Mouse (Mus musculus): ENCODE measurements around the gene Serpina3i. TPM values are rescaled to one million over a fixed set of nuclear protein-coding genes. Genes with fewer than 3 reads are reported as not detected.

Gene Serpina3i
- polyA plus RNA-seq, 1 experiment from 2014 or later: 0.59 TPM

DNA sequence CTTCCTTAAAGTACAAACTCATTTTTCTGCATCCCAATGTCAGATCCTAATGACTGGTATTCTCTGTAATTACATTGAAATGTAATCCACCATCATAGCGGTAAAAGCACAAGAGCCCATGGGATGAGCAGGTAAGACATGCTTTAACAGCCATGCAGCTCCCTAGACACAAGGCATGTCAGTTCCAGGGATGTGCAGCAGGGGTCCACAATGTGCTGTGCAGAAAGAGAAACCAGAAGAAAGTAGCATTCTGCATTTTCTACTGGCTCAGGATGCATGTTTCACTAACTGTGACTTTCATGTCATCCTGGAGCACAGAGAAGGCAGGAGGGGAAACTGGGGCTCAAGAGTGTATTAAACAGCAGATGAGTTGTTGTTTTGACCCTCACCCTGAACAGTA, 17.8 kb upstream of the Serpina3i start:
- H3K27me3 ChIP-seq: no peaks in the 10 kb centered on the region
- in situ Hi-C loops (cut with MboI; ENCODE audit: low pct_unique_long_range_greater_than_20kb): loop anchor here (10.0 kb wide), 1 partner anchor 170 kb away; no protein-coding TSS in a partner anchor
- CTCF ChIA-PET: interaction anchor here (1.2 kb wide), 1 partner anchor 173 kb away, joined by 3 read pairs; no protein-coding TSS in a partner anchor
- DNase-seq (ENCODE audit: low read depth, low spot score) (no peak), ATAC-seq (no peak)
- POLR2A ChIA-PET: no interaction called here
- TF ChIP-seq CTCF (IDR thresholded peaks at IDR 0.05): peak; percentile 45

DNA sequence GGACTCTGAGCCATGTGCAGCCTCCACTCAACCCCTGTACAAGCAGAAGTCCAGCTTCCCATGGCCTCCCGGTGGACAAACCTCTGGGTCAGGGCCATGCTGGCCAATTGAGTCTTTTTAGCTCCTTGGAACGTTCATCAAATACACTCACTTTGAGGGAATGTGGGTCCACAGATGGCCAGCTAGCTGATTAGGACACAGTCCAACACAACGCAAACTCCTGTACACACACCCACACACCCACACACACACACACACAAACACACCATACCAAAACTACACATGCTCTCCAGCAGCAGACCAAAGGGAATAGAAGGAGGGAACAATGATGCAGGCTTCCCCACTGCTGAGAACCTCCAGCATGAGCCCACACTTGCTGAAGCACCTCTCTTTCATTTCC, 17.3 kb upstream of the Serpina3i start:
- POLR2A ChIA-PET: no interaction called here
- no peak for TF ChIP-seq CTCF (IDR thresholded peaks at IDR 0.05)
- CTCF ChIA-PET: interaction anchor here (1.2 kb wide), 1 partner anchor 173 kb away, joined by 3 read pairs; no protein-coding TSS in a partner anchor
- H3K27me3 ChIP-seq: no peaks in the 10 kb centered on the region
- DNase-seq (ENCODE audit: low read depth, low spot score) (no peak), ATAC-seq (no peak)
- in situ Hi-C loops (cut with MboI; ENCODE audit: low pct_unique_long_range_greater_than_20kb): loop anchor here (10.0 kb wide), 1 partner anchor 169 kb away; no protein-coding TSS in a partner anchor

DNA sequence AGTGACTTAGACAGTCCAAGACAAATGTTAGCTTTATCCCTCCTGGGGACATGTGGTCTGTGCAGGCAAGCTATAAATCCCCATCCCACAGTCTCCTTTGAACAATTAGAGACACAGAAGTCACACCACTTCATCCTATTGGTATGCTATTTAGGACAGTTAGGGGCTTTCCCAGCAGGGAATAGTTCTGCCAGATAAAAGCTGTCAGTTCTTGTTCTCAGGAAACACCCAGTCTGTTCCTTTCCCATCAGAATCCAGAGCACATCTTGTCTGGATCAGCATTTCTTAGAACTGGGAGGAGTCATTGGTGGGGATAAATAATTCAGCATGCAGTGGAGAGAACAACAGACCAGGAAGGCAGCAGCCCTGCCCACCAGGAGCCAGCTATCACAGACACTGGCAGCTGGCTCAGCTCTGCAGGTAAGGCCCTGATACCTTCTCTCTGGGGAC, 15.3 kb upstream of the Serpina3i start:
- no peaks in the 10 kb centered on the region for H3K27me3 ChIP-seq
- in situ Hi-C loops (cut with MboI; ENCODE audit: low pct_unique_long_range_greater_than_20kb): loop anchor here (10.0 kb wide), 1 partner anchor 167 kb away; no protein-coding TSS in a partner anchor
- ChIA-PET CTCF (no interaction called here), POLR2A (no interaction called here)
- no peak for TF ChIP-seq CTCF (IDR thresholded peaks at IDR 0.05)
- no peak for DNase-seq (ENCODE audit: low read depth, low spot score)
- peak; percentile 35 for ATAC-seq

DNA sequence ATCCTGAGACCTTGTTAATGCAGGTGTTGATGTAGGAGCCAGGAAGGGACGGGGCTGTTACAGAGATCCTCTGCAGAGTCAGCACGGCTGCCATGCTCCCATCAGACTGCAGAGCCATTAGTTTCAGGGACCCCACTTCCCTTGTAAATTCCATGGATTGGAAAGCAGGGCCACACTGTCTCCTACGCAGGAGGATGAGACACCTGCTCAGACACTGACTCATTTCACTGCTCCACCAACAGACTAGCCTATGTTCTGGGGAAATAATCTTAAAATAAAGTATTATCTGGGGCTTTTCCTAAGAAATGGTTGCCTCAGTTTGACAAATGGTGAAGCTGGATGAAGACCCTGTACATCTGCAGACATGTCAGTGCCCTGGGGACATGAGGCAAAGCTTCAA, 14.7 kb upstream of the Serpina3i start:
- no peak for TF ChIP-seq CTCF (IDR thresholded peaks at IDR 0.05)
- DNase-seq (ENCODE audit: low read depth, low spot score): no peak
- no peaks in the 10 kb centered on the region for H3K27me3 ChIP-seq
- ATAC-seq: no peak
- POLR2A ChIA-PET: no interaction called here
- CTCF ChIA-PET: no interaction called here
- in situ Hi-C loops (cut with MboI; ENCODE audit: low pct_unique_long_range_greater_than_20kb): loop anchor here (10.0 kb wide), 1 partner anchor 167 kb away; no protein-coding TSS in a partner anchor

DNA sequence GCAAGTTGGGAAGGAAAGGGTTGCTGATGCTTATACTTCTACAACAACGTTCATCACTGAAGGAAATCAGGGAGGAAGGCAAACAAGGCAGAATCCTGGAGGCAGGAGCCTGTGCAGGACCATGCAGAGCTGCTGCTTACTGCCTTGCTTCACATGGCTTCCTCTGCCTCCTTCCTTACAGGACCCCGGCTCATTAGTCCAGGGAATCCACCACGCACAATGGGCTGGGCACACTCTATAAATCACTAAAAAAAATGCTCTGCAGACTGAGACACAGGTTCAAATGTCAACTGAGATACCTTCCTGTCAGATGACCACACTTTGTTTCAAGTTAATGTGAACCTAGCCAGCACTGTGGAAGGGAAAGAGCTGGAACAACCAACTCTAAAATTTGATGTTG, 1.9 kb upstream of the Serpina3i start:
- TF ChIP-seq CTCF (IDR thresholded peaks at IDR 0.05): no peak
- ChIA-PET CTCF (interaction anchor here (1.1 kb wide), 1 partner anchor 13 kb away, joined by 3 read pairs; no protein-coding TSS in a partner anchor), POLR2A (interaction anchor here (0.6 kb wide), 1 partner anchor 939 kb away, joined by 3 read pairs; no protein-coding TSS in a partner anchor)
- no peak for ATAC-seq
- in situ Hi-C loops (cut with MboI; ENCODE audit: low pct_unique_long_range_greater_than_20kb): no loop called here
- DNase-seq (ENCODE audit: low read depth, low spot score): no peak
- no peaks in the 10 kb centered on the region for H3K27me3 ChIP-seq

DNA sequence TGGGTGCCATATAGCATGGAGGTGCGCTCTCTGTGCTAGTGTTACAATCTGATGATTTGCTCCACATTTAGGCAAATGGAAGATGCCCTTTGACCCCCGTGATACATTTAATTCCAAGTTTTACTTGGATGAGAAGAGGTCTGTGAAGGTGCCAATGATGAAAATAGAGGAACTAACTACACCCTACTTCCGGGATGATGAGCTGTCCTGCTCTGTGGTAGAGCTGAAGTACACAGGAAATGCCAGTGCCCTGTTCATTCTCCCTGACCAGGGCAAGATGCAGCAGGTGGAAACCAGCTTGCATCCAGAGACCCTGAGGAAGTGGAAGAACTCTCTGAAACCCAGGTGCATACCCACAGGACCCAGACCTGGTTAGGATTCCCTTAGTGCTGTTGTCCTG, 3.5 kb downstream of the Serpina3i start:
- DNase-seq (ENCODE audit: low read depth, low spot score) (no peak), ATAC-seq (no peak)
- H3K27me3 ChIP-seq: no peaks in the 10 kb centered on the region
- TF ChIP-seq CTCF (IDR thresholded peaks at IDR 0.05): no peak
- CTCF ChIA-PET: no interaction called here
- in situ Hi-C loops (cut with MboI; ENCODE audit: low pct_unique_long_range_greater_than_20kb): no loop called here
- POLR2A ChIA-PET: no interaction called here

DNA sequence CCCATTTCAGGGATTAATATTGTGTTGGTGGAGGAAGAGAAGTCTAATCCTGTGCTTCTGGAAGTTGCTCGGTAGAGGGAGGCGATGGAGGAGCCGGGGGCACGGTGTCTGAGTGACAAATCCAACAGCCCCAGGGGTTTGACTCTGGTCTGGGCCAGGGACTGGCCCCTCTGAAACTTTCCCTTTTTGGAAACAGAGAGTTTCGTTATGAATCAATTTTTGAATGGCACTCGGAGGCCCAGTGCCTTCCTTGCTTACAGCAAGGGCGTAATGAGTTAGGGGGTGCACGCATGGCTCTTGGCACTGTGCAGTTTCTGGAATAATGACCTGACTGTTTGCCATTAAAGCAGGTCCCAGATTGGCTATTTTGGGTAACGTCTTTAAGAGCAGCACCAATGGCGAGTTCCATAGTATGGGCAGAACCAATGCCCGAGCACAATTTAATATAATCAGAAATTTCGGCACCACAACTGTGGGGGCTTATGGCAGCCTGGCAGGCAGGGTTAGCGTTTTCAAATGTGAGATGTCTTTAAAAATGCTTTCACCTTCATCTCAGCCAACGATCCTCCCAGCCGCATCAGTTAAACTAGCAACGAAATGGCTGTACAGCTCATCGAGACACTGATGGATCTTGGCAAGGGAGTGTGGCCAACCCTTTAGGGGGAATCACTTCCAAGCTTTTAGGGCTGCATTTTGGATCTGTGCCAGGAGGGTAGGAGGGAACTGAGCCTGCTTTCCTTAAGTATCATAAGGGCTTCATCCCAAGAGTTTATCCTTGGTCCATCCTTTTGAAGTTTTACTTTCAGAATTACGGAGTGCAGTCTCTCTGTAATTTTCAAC, 15.5 kb downstream of the Serpina3i start:
- in situ Hi-C loops (cut with MboI; ENCODE audit: low pct_unique_long_range_greater_than_20kb): no loop called here
- no peak for TF ChIP-seq CTCF (IDR thresholded peaks at IDR 0.05)
- DNase-seq (ENCODE audit: low read depth, low spot score) (no peak), ATAC-seq (no peak)
- ChIA-PET POLR2A (no interaction called here), CTCF (no interaction called here)
- no peaks in the 10 kb centered on the region for H3K27me3 ChIP-seq

DNA sequence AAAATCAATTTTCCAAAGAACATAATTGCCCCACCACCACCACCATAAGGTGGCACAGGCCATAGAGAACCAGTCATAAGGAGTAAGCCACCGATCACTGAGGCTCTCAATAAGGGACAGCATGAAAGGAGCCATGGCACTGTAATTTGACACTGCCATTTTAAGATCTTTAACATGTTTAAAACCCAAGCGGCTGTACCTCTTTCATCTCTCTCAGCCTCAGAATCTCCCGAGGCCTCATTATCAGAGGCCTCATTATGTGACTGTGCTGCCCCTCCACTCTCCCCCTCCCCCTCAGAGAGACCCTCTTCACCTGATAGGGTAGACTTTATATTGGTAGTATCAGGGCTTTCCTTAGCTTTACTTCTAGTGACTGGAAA, 16.1 kb downstream of the Serpina3i start:
- in situ Hi-C loops (cut with MboI; ENCODE audit: low pct_unique_long_range_greater_than_20kb): no loop called here
- ATAC-seq (no peak), DNase-seq (ENCODE audit: low read depth, low spot score) (no peak)
- ChIA-PET CTCF (no interaction called here), POLR2A (no interaction called here)
- no peaks in the 10 kb centered on the region for H3K27me3 ChIP-seq
- no peak for TF ChIP-seq CTCF (IDR thresholded peaks at IDR 0.05)

DNA sequence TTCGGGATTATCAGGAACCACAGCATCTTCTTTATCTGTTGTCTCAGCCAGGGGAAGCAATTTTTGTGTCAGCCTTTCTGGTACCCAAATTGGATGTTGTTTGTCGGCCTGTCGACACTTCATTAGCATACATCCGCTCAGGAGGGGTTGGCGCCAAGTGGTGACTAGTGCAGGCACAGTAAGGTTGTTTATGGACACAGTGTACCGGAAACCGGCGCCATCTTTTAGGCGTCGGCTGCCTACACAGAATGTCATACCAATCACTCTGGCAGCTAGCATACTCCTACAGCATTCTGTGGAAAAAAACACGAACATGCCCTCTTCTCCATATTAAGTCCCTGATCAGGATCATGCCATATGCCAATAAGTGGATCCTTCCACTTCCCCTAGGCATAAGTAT, 20.5 kb downstream of the Serpina3i start:
- in situ Hi-C loops (cut with MboI; ENCODE audit: low pct_unique_long_range_greater_than_20kb): no loop called here
- ChIA-PET POLR2A (no interaction called here), CTCF (no interaction called here)
- no peak for DNase-seq (ENCODE audit: low read depth, low spot score)
- no peak for TF ChIP-seq CTCF (IDR thresholded peaks at IDR 0.05)
- no peaks in the 10 kb centered on the region for H3K27me3 ChIP-seq
- no peak for ATAC-seq

DNA sequence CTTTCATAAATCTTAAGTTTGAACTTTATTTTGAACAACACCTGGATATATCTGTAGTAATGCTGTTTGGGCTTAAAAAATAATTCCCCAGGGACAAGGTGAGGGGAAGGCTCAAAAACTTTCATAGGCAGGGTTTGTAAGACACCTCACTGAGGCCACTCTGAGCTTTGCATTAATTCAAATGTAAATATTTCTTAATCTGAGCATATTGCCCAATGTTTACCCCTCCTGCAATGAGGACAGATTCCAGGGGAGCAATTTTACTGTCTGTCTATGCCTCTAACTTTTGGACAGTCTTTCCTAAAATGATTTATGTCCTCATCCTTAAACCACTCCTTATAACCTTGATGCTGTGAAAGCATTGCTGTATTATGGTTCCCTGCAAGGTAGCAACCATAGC, 25.4 kb downstream of the Serpina3i start:
- no peak for TF ChIP-seq CTCF (IDR thresholded peaks at IDR 0.05)
- in situ Hi-C loops (cut with MboI; ENCODE audit: low pct_unique_long_range_greater_than_20kb): no loop called here
- ATAC-seq (no peak), DNase-seq (ENCODE audit: low read depth, low spot score) (no peak)
- POLR2A ChIA-PET: no interaction called here
- CTCF ChIA-PET: no interaction called here
- no peaks in the 10 kb centered on the region for H3K27me3 ChIP-seq

DNA sequence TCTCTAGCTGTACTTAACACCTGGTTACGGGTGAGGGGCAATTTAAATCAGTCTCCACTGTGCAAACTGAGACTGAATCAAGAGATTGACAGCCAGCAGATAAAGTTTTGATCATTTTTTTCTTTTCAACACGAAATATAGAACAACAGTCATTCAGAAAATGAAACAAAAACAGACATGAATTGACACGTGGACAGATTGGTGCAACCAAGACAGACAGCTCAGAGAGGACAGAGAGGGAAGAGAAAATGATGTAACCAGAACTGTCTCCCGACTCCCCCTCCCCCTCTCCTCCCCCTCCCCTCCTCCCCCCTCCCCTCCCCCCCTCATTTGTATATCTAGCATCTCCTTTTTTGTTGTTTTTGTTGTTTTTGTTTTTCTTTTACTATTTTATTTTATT, 26.9 kb downstream of the Serpina3i start:
- ATAC-seq: no peak
- in situ Hi-C loops (cut with MboI; ENCODE audit: low pct_unique_long_range_greater_than_20kb): no loop called here
- CTCF ChIA-PET: no interaction called here

More for the DNA sequence above, 26.9 kb downstream of the Serpina3i start:
- POLR2A ChIA-PET: interaction anchor here (0.7 kb wide), 1 partner anchor 582 kb away, joined by 3 read pairs; no protein-coding TSS in a partner anchor
- TF ChIP-seq CTCF (IDR thresholded peaks at IDR 0.05): no peak
- no peaks in the 10 kb centered on the region for H3K27me3 ChIP-seq
- no peak for DNase-seq (ENCODE audit: low read depth, low spot score)
